In the genomic region with DNA sequence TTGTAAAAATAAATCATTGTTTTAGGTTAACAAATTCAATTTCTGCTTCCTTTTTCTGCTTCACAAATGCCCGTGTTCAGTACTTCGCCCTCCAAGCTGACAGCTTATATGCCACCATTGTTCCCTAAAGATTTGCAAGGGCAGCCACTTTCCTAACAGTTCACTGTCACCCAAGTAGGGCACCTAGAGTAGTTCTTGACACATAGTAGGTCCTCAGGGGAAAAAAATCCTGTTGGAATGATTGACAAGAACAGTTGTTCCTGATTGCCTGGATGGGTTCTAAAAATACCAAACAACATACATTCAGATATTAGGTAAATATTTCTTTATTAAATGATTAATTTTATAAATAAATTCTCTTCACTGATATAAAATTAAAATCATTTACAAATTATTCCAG, we compare ENCODE assay signal across 30 mouse cellular contexts. TPM values are rescaled to one million over a fixed set of nuclear protein-coding genes. Genes with fewer than 3 reads are reported as not detected.
DNase-seq lines count a peak whose midpoint lies in the region; ATAC-seq lines count a peak whose summit lies in the region.
"Had no signal": no experiment of that assay in that cellular context is flagged by ENCODE, and none has a peak within 500 bp of the region (broad histone marks: within the 10 kb centered on the region; RNA-seq: fewer than 3 reads in every experiment).

No protein-coding gene starts in this region.

- peak overlapping the region; percentile 21 for H3K4me2 ChIP-seq in forebrain, embryonic 12.5 days
- no peak overlapping the region for H3K4me2 ChIP-seq in forebrain, embryonic 16.5 days (ENCODE audit: low read length)
- no peak overlapping the region for H3K4me2 ChIP-seq in midbrain, embryonic 11.5 days
- H3K4me2 ChIP-seq in forebrain, embryonic 13.5 days = peak overlapping the region; percentile 33
- H3K4me2 ChIP-seq: liver, embryonic 15.5 days; lung, embryonic 14.5 days had no signal

- ATAC-seq in forebrain, embryonic 12.5 days (ENCODE audit: low FRiP score) = no peak
- no peak for ATAC-seq in forebrain, embryonic 16.5 days
- no peak for ATAC-seq in midbrain, embryonic 11.5 days (ENCODE audit: low FRiP score)
- ATAC-seq in forebrain, embryonic 13.5 days = no peak
- no peak for ATAC-seq in inflammation-experienced regulatory T-cells, adult 6 months
- ATAC-seq: hindbrain, postnatal 0 days; intestine, postnatal 0 days had no signal

- 32% methylated on average over 2 of the region's 2 CpGs for WGBS in forebrain, embryonic 12.5 days
- WGBS in forebrain, embryonic 16.5 days = 39% methylated on average over 2 of the region's 2 CpGs
- 77% methylated on average over 2 of the region's 2 CpGs for WGBS in midbrain, embryonic 10.5 days
- 54% methylated on average over 2 of the region's 2 CpGs for WGBS in midbrain, embryonic 11.5 days
- 31% methylated on average over 2 of the region's 2 CpGs for WGBS in forebrain, embryonic 13.5 days

- H3K36me3 ChIP-seq in forebrain, embryonic 12.5 days (replicated peaks) = peaks cover 4% of the 10 kb centered on the region; the same call in 1 of the 2 replicates
- H3K36me3 ChIP-seq in forebrain, embryonic 16.5 days (ENCODE audit: control insufficient read depth, insufficient read depth) = no peaks in the 10 kb centered on the region
- H3K36me3 ChIP-seq in midbrain, embryonic 10.5 days = peaks cover 8% of the 10 kb centered on the region; the same call in 1 of the 2 replicates
- no peaks in the 10 kb centered on the region for H3K36me3 ChIP-seq in midbrain, embryonic 11.5 days (ENCODE audit: control insufficient read depth, insufficient read depth, low read length)
- peaks cover 6% of the 10 kb centered on the region; the same call in 1 of the 2 replicates for H3K36me3 ChIP-seq in forebrain, embryonic 13.5 days (ENCODE audit: poor library complexity, severe bottlenecking)
- H3K36me3 ChIP-seq: liver, embryonic 15.5 days; midbrain, embryonic 12.5 days; neural tube, embryonic 13.5 days had no signal

- peaks cover 63% of the 10 kb centered on the region for H3K4me1 ChIP-seq in forebrain, embryonic 12.5 days
- H3K4me1 ChIP-seq in forebrain, embryonic 16.5 days (replicated peaks; ENCODE audit: control insufficient read depth, insufficient read depth, low read length) = peaks cover 51% of the 10 kb centered on the region
- peaks cover 87% of the 10 kb centered on the region for H3K4me1 ChIP-seq in midbrain, embryonic 10.5 days
- peaks cover 51% of the 10 kb centered on the region for H3K4me1 ChIP-seq in midbrain, embryonic 11.5 days (ENCODE audit: control insufficient read depth, insufficient read depth, low read length)
- H3K4me1 ChIP-seq in forebrain, embryonic 13.5 days = peaks cover 61% of the 10 kb centered on the region
- H3K4me1 ChIP-seq: liver, embryonic 15.5 days had no signal

- H3K9ac ChIP-seq in forebrain, embryonic 12.5 days = no peak overlapping the region
- H3K9ac ChIP-seq in forebrain, embryonic 16.5 days (replicated peaks; ENCODE audit: low read depth, low read length) = no peak overlapping the region
- no peak overlapping the region for H3K9ac ChIP-seq in midbrain, embryonic 11.5 days (ENCODE audit: low read length)
- no peak overlapping the region for H3K9ac ChIP-seq in forebrain, embryonic 13.5 days
- H3K9ac ChIP-seq: liver, embryonic 15.5 days; lung, embryonic 14.5 days; midbrain, embryonic 12.5 days; neural tube, embryonic 13.5 days had no signal

- H3K27me3 ChIP-seq in forebrain, embryonic 12.5 days = peaks cover 10% of the 10 kb centered on the region; the same call in 1 of the 2 replicates
- H3K27me3 ChIP-seq in forebrain, embryonic 16.5 days (replicated peaks; ENCODE audit: control insufficient read depth, insufficient read depth, low read length) = peaks cover 14% of the 10 kb centered on the region; the same call in 1 of the 2 replicates
- peaks cover 67% of the 10 kb centered on the region for H3K27me3 ChIP-seq in midbrain, embryonic 10.5 days (ENCODE audit: low read depth, poor library complexity, severe bottlenecking)
- peaks cover 7% of the 10 kb centered on the region; the same call in 1 of the 2 replicates for H3K27me3 ChIP-seq in midbrain, embryonic 11.5 days (ENCODE audit: control insufficient read depth, insufficient read depth, low read length)
- peaks cover 6% of the 10 kb centered on the region; the same call in 1 of the 2 replicates for H3K27me3 ChIP-seq in forebrain, embryonic 13.5 days
- H3K27me3 ChIP-seq: embryonic facial prominence, embryonic 13.5 days had no signal

- no peaks in the 10 kb centered on the region for H3K9me3 ChIP-seq in forebrain, embryonic 12.5 days
- no peaks in the 10 kb centered on the region for H3K9me3 ChIP-seq in forebrain, embryonic 16.5 days (ENCODE audit: control insufficient read depth, low read length)
- no peaks in the 10 kb centered on the region for H3K9me3 ChIP-seq in midbrain, embryonic 10.5 days (replicated peaks)
- no peaks in the 10 kb centered on the region for H3K9me3 ChIP-seq in midbrain, embryonic 11.5 days (ENCODE audit: control insufficient read depth, low read length)
- H3K9me3 ChIP-seq in forebrain, embryonic 13.5 days (replicated peaks) = no peaks in the 10 kb centered on the region
- H3K9me3 ChIP-seq: embryonic facial prominence, embryonic 13.5 days; heart, embryonic 10.5 days; liver, embryonic 15.5 days; midbrain, embryonic 12.5 days; neural tube, embryonic 13.5 days had no signal

- peak overlapping the region; percentile 59; the same call in 1 of the 2 replicates for H3K27ac ChIP-seq in forebrain, embryonic 12.5 days
- H3K27ac ChIP-seq in forebrain, embryonic 16.5 days (ENCODE audit: low read length) = no peak overlapping the region
- H3K27ac ChIP-seq in midbrain, embryonic 10.5 days (replicated peaks) = 0 out of 2 replicates have a peak overlapping the region, but pooled peaks have one; percentile 6
- H3K27ac ChIP-seq in midbrain, embryonic 11.5 days (ENCODE audit: low read depth, low read length) = no peak overlapping the region
- H3K27ac ChIP-seq in forebrain, embryonic 13.5 days = peak overlapping the region; percentile 52
- H3K27ac ChIP-seq: embryonic facial prominence, embryonic 13.5 days; heart, embryonic 10.5 days; hindbrain, postnatal 0 days; liver, embryonic 15.5 days; midbrain, embryonic 12.5 days; stomach, postnatal 0 days had no signal

- H3K4me3 ChIP-seq in forebrain, embryonic 12.5 days (replicated peaks) = no peak overlapping the region
- no peak overlapping the region for H3K4me3 ChIP-seq in forebrain, embryonic 16.5 days (replicated peaks; ENCODE audit: low read length)
- peak overlapping the region; percentile 11; the same call in 1 of the 2 replicates for H3K4me3 ChIP-seq in midbrain, embryonic 10.5 days
- no peak overlapping the region for H3K4me3 ChIP-seq in midbrain, embryonic 11.5 days (ENCODE audit: low read depth, low read length)
- H3K4me3 ChIP-seq in forebrain, embryonic 13.5 days = no peak overlapping the region
- H3K4me3 ChIP-seq: erythroblast, embryonic 14.5 days; heart, embryonic 10.5 days; liver, embryonic 15.5 days; midbrain, embryonic 12.5 days; neural tube, embryonic 13.5 days had no signal

- no peak for DNase-seq in midbrain, embryonic 10.5 days (ENCODE audit: low spot score)
- no peak for DNase-seq in midbrain, embryonic 11.5 days (ENCODE audit: low spot score, missing footprints)
- DNase-seq in cerebellum, postnatal 25 days = no peak
- DNase-seq: adrenal gland, postnatal 25 days; B cell, adult 2 months; cerebellum, adult 11-12 months; cerebellum, adult 9-11 months; gastrocnemius, postnatal 25 days; kidney, adult 9 months; kidney, postnatal 10 days; layer of hippocampus, postnatal 36 days; left cerebral cortex, postnatal 4 days; lung, embryonic 14.5 days; lung, postnatal 14 days; right cerebral cortex, postnatal 4 days; thymus, adult 18-20 months; thymus, postnatal 25 days had no signal

RNA-seq across cellular contexts. Expression of gene Ccn1, which starts 3.1 kb away (rescaled TPM):
- polyA plus RNA-seq in forebrain, embryonic 12.5 days (2016; fragmentation: Nextera tagmentation; extraction: Ambion mirVana) = 43.9 and 44.1 TPM in 2 replicates
- 25.4 and 32.1 TPM in 2 replicates for polyA plus RNA-seq in forebrain, embryonic 16.5 days (2015; fragmentation: Nextera tagmentation; extraction: Ambion mirVana)
- 32.5 and 36.2 TPM in 2 replicates for polyA plus RNA-seq in midbrain, embryonic 10.5 days (2016; fragmentation: Nextera tagmentation; extraction: Ambion mirVana)
- polyA plus RNA-seq in midbrain, embryonic 11.5 days (2014; fragmentation: Nextera tagmentation; extraction: Ambion mirVana) = 14.1 and 15.7 TPM in 2 replicates
- 32.9 and 35.6 TPM in 2 replicates for polyA plus RNA-seq in forebrain, embryonic 13.5 days (2015; fragmentation: Nextera tagmentation; extraction: Ambion mirVana)
- not detected for polyA plus RNA-seq in inflammation-experienced regulatory T-cells, adult 6 months (2017; shearing (Covaris generic))

Comparison
In these comparisons a context has a peak if more than half of its experiments do, and no peak if none do; other contexts are left out.
1. H3K27ac ChIP-seq: peak in forebrain, embryonic 12.5 days (single experiment), midbrain, embryonic 10.5 days (single experiment) and forebrain, embryonic 13.5 days (single experiment); none in forebrain, embryonic 16.5 days (single experiment) and midbrain, embryonic 11.5 days (single experiment).
2. H3K4me2 ChIP-seq: peak in forebrain, embryonic 12.5 days (single experiment) and forebrain, embryonic 13.5 days (single experiment); none in forebrain, embryonic 16.5 days (single experiment) and midbrain, embryonic 11.5 days (single experiment).
3. RNA of gene Ccn1, which starts 3.1 kb away (polyA plus RNA-seq): 43.9 to 44.1 TPM in forebrain, embryonic 12.5 days, 32.5 to 36.2 TPM in midbrain, embryonic 10.5 days, 32.9 to 35.6 TPM in forebrain, embryonic 13.5 days, 25.4 to 32.1 TPM in forebrain, embryonic 16.5 days and 14.1 to 15.7 TPM in midbrain, embryonic 11.5 days; not detected in inflammation-experienced regulatory T-cells, adult 6 months; every median in the first group is over 10 times any median in the second.